Mouse (Mus musculus): Measurements from ENCODE around the gene Prdm16.

DNA sequence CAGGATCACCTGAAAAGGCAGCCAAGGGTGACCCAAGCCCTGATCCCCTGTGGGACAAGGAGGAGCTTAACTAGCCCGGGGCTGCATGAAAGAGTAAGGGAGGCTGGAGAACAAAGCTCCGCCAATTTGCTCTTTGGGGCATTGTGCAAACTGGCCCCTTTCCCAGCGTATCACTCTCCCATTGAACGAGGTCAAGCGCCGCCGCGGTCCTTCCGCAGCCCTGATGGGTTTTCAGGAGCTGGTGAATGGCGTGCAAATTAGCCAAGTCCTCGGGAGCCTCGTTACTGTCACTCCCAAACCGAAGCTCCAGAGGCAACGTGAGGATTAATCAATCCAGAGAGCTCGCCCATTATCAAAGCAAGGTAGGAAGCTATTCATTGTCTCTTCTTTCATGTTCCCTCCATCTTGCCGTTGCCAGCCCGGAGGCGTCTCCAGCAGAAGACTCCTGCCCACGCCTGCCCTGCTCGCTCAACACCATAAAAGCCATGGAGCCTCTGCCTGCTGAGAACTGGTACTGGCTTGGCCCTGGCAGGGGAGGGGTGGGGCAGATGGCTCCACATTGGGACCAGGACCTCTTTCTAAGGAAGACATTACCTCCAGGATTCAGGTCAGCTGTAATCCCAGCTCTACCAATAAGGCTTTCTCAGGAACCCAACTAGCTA, 129.8 kb downstream of the Prdm16 start:
- TF ChIP-seq USF1 (IDR thresholded peaks at IDR 0.05; ENCODE audit: low read depth) (no peak), SRF (IDR thresholded peaks at IDR 0.05; ENCODE audit: control insufficient read depth, insufficient read length, low read depth) (no peak), MAX (IDR thresholded peaks at IDR 0.05; ENCODE audit: low read depth) (no peak), MYOG (IDR thresholded peaks at IDR 0.05; ENCODE audit: control insufficient read depth in 1 of 3, insufficient read depth in 1 of 3, insufficient read length in 2 of 3, low read depth in 2 of 3) (no peak), POLR2A (IDR thresholded peaks at IDR 0.05; ENCODE audit: insufficient read length, low read depth) (no peak)

Data from myocyte (in vitro differentiated cells).